Mouse (Mus musculus): ENCODE data around the gene Npas3. TPM values are rescaled to one million over a fixed set of nuclear protein-coding genes. Genes with fewer than 3 reads are reported as not detected.

The Npas3 gene
- polyA plus RNA-seq, 1 experiment: 1.2 TPM

GRCm38 (mm10) chr12:53764143-53764542 is 515.7 kb downstream of the Npas3 start:
- TF ChIP-seq CTCF (IDR thresholded peaks at IDR 0.05; ENCODE audit: low read depth, low read length): no peak
- no peak for TF ChIP-seq POLR2A (IDR thresholded peaks at IDR 0.05; ENCODE audit: insufficient read depth, low read length)
- TF ChIP-seq EP300 (IDR thresholded peaks at IDR 0.05; ENCODE audit: insufficient read depth, low read depth, low read length): no peak

GRCm38 (mm10) chr12:53768392-53768791 is 519.9 kb downstream of the Npas3 start:
- TF ChIP-seq EP300 (IDR thresholded peaks at IDR 0.05; ENCODE audit: insufficient read depth, low read depth, low read length) (no peak), CTCF (IDR thresholded peaks at IDR 0.05; ENCODE audit: low read depth, low read length) (no peak), POLR2A (IDR thresholded peaks at IDR 0.05; ENCODE audit: insufficient read depth, low read length) (no peak)
- H3K4me1 ChIP-seq (ENCODE audit: control insufficient read depth, insufficient read depth, low read length): no peaks in the 10 kb centered on the region
- H3K36me3 ChIP-seq (ENCODE audit: control insufficient read depth, insufficient read depth, low read length, poor library complexity, severe bottlenecking): no peaks in the 10 kb centered on the region
- no peak overlapping the region for H3K9ac ChIP-seq (ENCODE audit: low read depth, poor library complexity, severe bottlenecking)
- H3K9me3 ChIP-seq (replicated peaks; ENCODE audit: control insufficient read depth, insufficient read depth, low read length, poor library complexity, severe bottlenecking): no peaks in the 10 kb centered on the region
- no peak overlapping the region for H3K4me3 ChIP-seq (ENCODE audit: low read depth, low read length)
- no peaks in the 10 kb centered on the region; the same call in 1 of the 2 replicates for H3K27me3 ChIP-seq (ENCODE audit: control insufficient read depth, insufficient read depth, low read length, poor library complexity, severe bottlenecking)
- no peak overlapping the region for H3K27ac ChIP-seq (ENCODE audit: insufficient read depth, low read length)

More at GRCm38 (mm10) chr12:53764143-53764542, 515.7 kb downstream of the Npas3 start:
- no peaks in the 10 kb centered on the region for H3K36me3 ChIP-seq (ENCODE audit: control insufficient read depth, insufficient read depth, low read length, poor library complexity, severe bottlenecking)
- no peaks in the 10 kb centered on the region for H3K4me1 ChIP-seq (ENCODE audit: control insufficient read depth, insufficient read depth, low read length)
- no peak overlapping the region for H3K27ac ChIP-seq (ENCODE audit: insufficient read depth, low read length)
- H3K9me3 ChIP-seq (replicated peaks; ENCODE audit: control insufficient read depth, insufficient read depth, low read length, poor library complexity, severe bottlenecking): no peaks in the 10 kb centered on the region
- H3K27me3 ChIP-seq (ENCODE audit: control insufficient read depth, insufficient read depth, low read length, poor library complexity, severe bottlenecking): no peaks in the 10 kb centered on the region; the same call in 1 of the 2 replicates
- no peak overlapping the region for H3K4me3 ChIP-seq (ENCODE audit: low read depth, low read length)
- no peak overlapping the region for H3K9ac ChIP-seq (ENCODE audit: low read depth, poor library complexity, severe bottlenecking)

GRCm38 (mm10) chr12:53771394-53771936 is 523.0 kb downstream of the Npas3 start:
- H3K4me1 ChIP-seq (ENCODE audit: control insufficient read depth, insufficient read depth, low read length): no peaks in the 10 kb centered on the region

GRCm38 (mm10) chr12:53781850-53782552 is 533.5 kb downstream of the Npas3 start:
- Histone ChIP-seq H3K27ac (ENCODE audit: insufficient read depth, low read length) (no peak overlapping the region), H3K36me3 (ENCODE audit: control insufficient read depth, insufficient read depth, low read length, poor library complexity, severe bottlenecking) (no peaks in the 10 kb centered on the region), H3K27me3 (ENCODE audit: control insufficient read depth, insufficient read depth, low read length, poor library complexity, severe bottlenecking) (no peaks in the 10 kb centered on the region)

More at GRCm38 (mm10) chr12:53771394-53771936, 523.0 kb downstream of the Npas3 start:
- Histone ChIP-seq H3K9ac (ENCODE audit: low read depth, poor library complexity, severe bottlenecking) (no peak overlapping the region), H3K27ac (ENCODE audit: insufficient read depth, low read length) (no peak overlapping the region), H3K27me3 (ENCODE audit: control insufficient read depth, insufficient read depth, low read length, poor library complexity, severe bottlenecking) (no peaks in the 10 kb centered on the region; the same call in 1 of the 2 replicates), H3K36me3 (ENCODE audit: control insufficient read depth, insufficient read depth, low read length, poor library complexity, severe bottlenecking) (no peaks in the 10 kb centered on the region), H3K9me3 (replicated peaks; ENCODE audit: control insufficient read depth, insufficient read depth, low read length, poor library complexity, severe bottlenecking) (no peaks in the 10 kb centered on the region), H3K4me3 (ENCODE audit: low read depth, low read length) (no peak overlapping the region)
- TF ChIP-seq EP300 (IDR thresholded peaks at IDR 0.05; ENCODE audit: insufficient read depth, low read depth, low read length): no peak
- TF ChIP-seq POLR2A (IDR thresholded peaks at IDR 0.05; ENCODE audit: insufficient read depth, low read length): no peak
- no peak for TF ChIP-seq CTCF (IDR thresholded peaks at IDR 0.05; ENCODE audit: low read depth, low read length)

GRCm38 (mm10) chr12:53789501-53789900 is 541.0 kb downstream of the Npas3 start:
- H3K4me1 ChIP-seq (ENCODE audit: control insufficient read depth, insufficient read depth, low read length): no peaks in the 10 kb centered on the region
- H3K27me3 ChIP-seq (ENCODE audit: control insufficient read depth, insufficient read depth, low read length, poor library complexity, severe bottlenecking): no peaks in the 10 kb centered on the region
- no peak for TF ChIP-seq POLR2A (IDR thresholded peaks at IDR 0.05; ENCODE audit: insufficient read depth, low read length)
- TF ChIP-seq CTCF (IDR thresholded peaks at IDR 0.05; ENCODE audit: low read depth, low read length): no peak
- TF ChIP-seq EP300 (IDR thresholded peaks at IDR 0.05; ENCODE audit: insufficient read depth, low read depth, low read length): no peak
- H3K9me3 ChIP-seq (replicated peaks; ENCODE audit: control insufficient read depth, insufficient read depth, low read length, poor library complexity, severe bottlenecking): no peaks in the 10 kb centered on the region
- no peak overlapping the region for H3K27ac ChIP-seq (ENCODE audit: insufficient read depth, low read length)
- no peak overlapping the region for H3K9ac ChIP-seq (ENCODE audit: low read depth, poor library complexity, severe bottlenecking)
- no peak overlapping the region for H3K4me3 ChIP-seq (ENCODE audit: low read depth, low read length)
- H3K36me3 ChIP-seq (ENCODE audit: control insufficient read depth, insufficient read depth, low read length, poor library complexity, severe bottlenecking): no peaks in the 10 kb centered on the region

More at GRCm38 (mm10) chr12:53781850-53782552, 533.5 kb downstream of the Npas3 start:
- Histone ChIP-seq H3K9ac (ENCODE audit: low read depth, poor library complexity, severe bottlenecking) (no peak overlapping the region), H3K4me3 (ENCODE audit: low read depth, low read length) (no peak overlapping the region), H3K4me1 (ENCODE audit: control insufficient read depth, insufficient read depth, low read length) (no peaks in the 10 kb centered on the region), H3K9me3 (replicated peaks; ENCODE audit: control insufficient read depth, insufficient read depth, low read length, poor library complexity, severe bottlenecking) (no peaks in the 10 kb centered on the region)
- no peak for TF ChIP-seq CTCF (IDR thresholded peaks at IDR 0.05; ENCODE audit: low read depth, low read length)
- TF ChIP-seq EP300 (IDR thresholded peaks at IDR 0.05; ENCODE audit: insufficient read depth, low read depth, low read length): no peak
- no peak for TF ChIP-seq POLR2A (IDR thresholded peaks at IDR 0.05; ENCODE audit: insufficient read depth, low read length)

All from ES-Bruce4 (cell line).